Mouse (Mus musculus) urinary bladder, postnatal 4 days (tissue): ENCODE results near the gene Actrt1.

ENCODE experiments used
- DNase-seq, 2 experiments: peaks; one replicate each; pipeline ENCODE4 v3.0.0; 2021 to 2022; ENCODE audit warnings: low spot score in 2 of 2

The Actrt1 gene

GRCm38 (mm10) chrX:46328707-46329106 lies at the start of gene Actrt1:
TSS of gene Actrt1 (plus strand) at chrX:46329007.
- no peak for DNase-seq

GRCm38 (mm10) chrX:46331463-46332115 lies 2.8 kb downstream of the Actrt1 start:
- DNase-seq = no peak
